Mouse (Mus musculus): ENCODE results near the gene Rgs2. TPM values are rescaled to one million over a fixed set of nuclear protein-coding genes. Genes with fewer than 3 reads are reported as not detected.
A peak's percentile ranks its signal among the peaks of the same experiment; 100 is the strongest.

Gene Rgs2
- 102 and 111 TPM in 2 replicates for polyA plus RNA-seq (2015; fragmentation: Nextera tagmentation; extraction: Ambion mirVana)

- WGBS = under 1% methylated on average over 57 of the region's 57 CpGs
- Histone ChIP-seq H3K27me3 (no peaks in the 10 kb centered on the region), H3K4me1 (replicated peaks) (peaks cover 21% of the 10 kb centered on the region), H3K27ac (replicated peaks) (peak within 1 kb of the TSS; percentile 92), H3K4me3 (peak within 1 kb of the TSS; percentile 88), H3K36me3 (peaks cover 16% of the 10 kb centered on the region), H3K9me3 (no peaks in the 10 kb centered on the region), H3K9ac (peak within 1 kb of the TSS; percentile 86), H3K4me2 (peak within 1 kb of the TSS; percentile 95)
- peak; percentile 99 for ATAC-seq (ENCODE audit: low FRiP score, low read depth)
Observed at GRCm38 (mm10) chr1:144003904-144004740, at the start of gene Rgs2. Gene Rgs2 (minus strand): TSS chr1:144004161.

- ATAC-seq (ENCODE audit: low FRiP score, low read depth) = no peak
- Histone ChIP-seq H3K9me3 (no peaks in the 10 kb centered on the region), H3K27ac (replicated peaks) (no peak overlapping the region), H3K4me3 (no peak overlapping the region), H3K27me3 (no peaks in the 10 kb centered on the region), H3K4me2 (no peak overlapping the region), H3K9ac (no peak overlapping the region), H3K36me3 (no peaks in the 10 kb centered on the region), H3K4me1 (replicated peaks) (no peaks in the 10 kb centered on the region)
- 87% methylated on average over 4 of the region's 4 CpGs for WGBS
Observed at GRCm38 (mm10) chr1:144053401-144053800, 49.4 kb upstream of the Rgs2 start.

GRCm38 (mm10) chr1:144041826-144042225, 37.9 kb upstream of the Rgs2 start:
- no peak for ATAC-seq (ENCODE audit: low FRiP score, low read depth)
- H3K4me1 ChIP-seq (replicated peaks) = no peaks in the 10 kb centered on the region
- no peaks in the 10 kb centered on the region for H3K9me3 ChIP-seq
- no peak overlapping the region for H3K27ac ChIP-seq (replicated peaks)
- H3K27me3 ChIP-seq = no peaks in the 10 kb centered on the region
- H3K36me3 ChIP-seq = no peaks in the 10 kb centered on the region
- H3K9ac ChIP-seq = no peak overlapping the region
- no peak overlapping the region for H3K4me2 ChIP-seq
- H3K4me3 ChIP-seq = no peak overlapping the region
- 96% methylated on average over 2 of the region's 2 CpGs for WGBS

- H3K9ac ChIP-seq = no peak overlapping the region
- no peaks in the 10 kb centered on the region for H3K9me3 ChIP-seq
- H3K4me1 ChIP-seq (replicated peaks) = no peaks in the 10 kb centered on the region
- no peak overlapping the region for H3K27ac ChIP-seq (replicated peaks)
- no peaks in the 10 kb centered on the region for H3K36me3 ChIP-seq
- H3K27me3 ChIP-seq = no peaks in the 10 kb centered on the region
- no peak overlapping the region for H3K4me3 ChIP-seq
- ATAC-seq (ENCODE audit: low FRiP score, low read depth) = no peak
- H3K4me2 ChIP-seq = no peak overlapping the region
- WGBS = 93% methylated on average over 1 of the region's 1 CpGs
Observed at GRCm38 (mm10) chr1:144033498-144033897, 29.5 kb upstream of the Rgs2 start.

- ATAC-seq (ENCODE audit: low FRiP score, low read depth) = no peak
Observed at GRCm38 (mm10) chr1:144030499-144030898, 26.5 kb upstream of the Rgs2 start.

GRCm38 (mm10) chr1:144029679-144030078, 25.7 kb upstream of the Rgs2 start:
- no peak overlapping the region for H3K4me3 ChIP-seq
- no peak overlapping the region for H3K27ac ChIP-seq (replicated peaks)
- no peaks in the 10 kb centered on the region for H3K27me3 ChIP-seq
- WGBS = 93% methylated on average over 10 of the region's 10 CpGs
- no peaks in the 10 kb centered on the region for H3K36me3 ChIP-seq
- no peaks in the 10 kb centered on the region for H3K9me3 ChIP-seq
- no peak for ATAC-seq (ENCODE audit: low FRiP score, low read depth)
- no peak overlapping the region for H3K4me2 ChIP-seq
- H3K4me1 ChIP-seq (replicated peaks) = no peaks in the 10 kb centered on the region
- H3K9ac ChIP-seq = no peak overlapping the region

More at GRCm38 (mm10) chr1:144030499-144030898, 26.5 kb upstream of the Rgs2 start:
- Histone ChIP-seq H3K4me2 (no peak overlapping the region), H3K36me3 (no peaks in the 10 kb centered on the region), H3K4me1 (replicated peaks) (no peaks in the 10 kb centered on the region), H3K9ac (no peak overlapping the region), H3K4me3 (no peak overlapping the region), H3K9me3 (no peaks in the 10 kb centered on the region), H3K27ac (replicated peaks) (no peak overlapping the region), H3K27me3 (no peaks in the 10 kb centered on the region)
- 38% methylated on average over 6 of the region's 6 CpGs for WGBS

- Histone ChIP-seq H3K36me3 (no peaks in the 10 kb centered on the region), H3K4me1 (replicated peaks) (no peaks in the 10 kb centered on the region), H3K27ac (replicated peaks) (no peak overlapping the region), H3K27me3 (no peaks in the 10 kb centered on the region), H3K9me3 (no peaks in the 10 kb centered on the region), H3K4me2 (no peak overlapping the region), H3K4me3 (no peak overlapping the region), H3K9ac (no peak overlapping the region)
- WGBS = 60% methylated on average over 7 of the region's 7 CpGs
- ATAC-seq (ENCODE audit: low FRiP score, low read depth) = no peak
Observed at GRCm38 (mm10) chr1:144018417-144018958, 14.5 kb upstream of the Rgs2 start.

GRCm38 (mm10) chr1:144013913-144014312, 10.0 kb upstream of the Rgs2 start:
- Histone ChIP-seq H3K4me3 (no peak overlapping the region), H3K4me2 (no peak overlapping the region), H3K9ac (no peak overlapping the region), H3K9me3 (no peaks in the 10 kb centered on the region), H3K4me1 (replicated peaks) (no peaks in the 10 kb centered on the region), H3K27ac (replicated peaks) (no peak overlapping the region), H3K36me3 (no peaks in the 10 kb centered on the region), H3K27me3 (no peaks in the 10 kb centered on the region)
- ATAC-seq (ENCODE audit: low FRiP score, low read depth) = no peak

GRCm38 (mm10) chr1:144007341-144007740, 3.4 kb upstream of the Rgs2 start:
- 76% methylated on average over 6 of the region's 6 CpGs for WGBS
- no peaks in the 10 kb centered on the region for H3K9me3 ChIP-seq
- H3K9ac ChIP-seq = no peak overlapping the region
- H3K27me3 ChIP-seq = no peaks in the 10 kb centered on the region
- H3K4me2 ChIP-seq = no peak overlapping the region
- H3K4me1 ChIP-seq (replicated peaks) = peaks cover 15% of the 10 kb centered on the region
- no peaks in the 10 kb centered on the region for H3K36me3 ChIP-seq
- H3K4me3 ChIP-seq = no peak overlapping the region
- no peak for ATAC-seq (ENCODE audit: low FRiP score, low read depth)
- no peak overlapping the region for H3K27ac ChIP-seq (replicated peaks)

GRCm38 (mm10) chr1:144006542-144006941, 2.6 kb upstream of the Rgs2 start:
- Histone ChIP-seq H3K27me3 (no peaks in the 10 kb centered on the region), H3K36me3 (peaks cover 7% of the 10 kb centered on the region), H3K4me3 (peak overlapping the region; percentile 17), H3K4me2 (peak overlapping the region; percentile 45), H3K4me1 (replicated peaks) (peaks cover 21% of the 10 kb centered on the region), H3K27ac (replicated peaks) (peak overlapping the region; percentile 21; the same call in 1 of the 2 replicates), H3K9ac (no peak overlapping the region), H3K9me3 (no peaks in the 10 kb centered on the region)
- under 1% methylated on average over 8 of the region's 8 CpGs for WGBS
- no peak for ATAC-seq (ENCODE audit: low FRiP score, low read depth)

- Histone ChIP-seq H3K4me1 (replicated peaks) (peaks cover 21% of the 10 kb centered on the region), H3K27me3 (no peaks in the 10 kb centered on the region), H3K4me2 (no peak overlapping the region), H3K9me3 (no peaks in the 10 kb centered on the region), H3K9ac (no peak overlapping the region), H3K4me3 (no peak overlapping the region), H3K36me3 (peaks cover 16% of the 10 kb centered on the region), H3K27ac (replicated peaks) (no peak overlapping the region)
- no peak for ATAC-seq (ENCODE audit: low FRiP score, low read depth)
Observed at GRCm38 (mm10) chr1:144005648-144006047, 1.7 kb upstream of the Rgs2 start.

GRCm38 (mm10) chr1:144004741-144005140, 780 bp upstream of the Rgs2 start:
- Histone ChIP-seq H3K36me3 (peaks cover 16% of the 10 kb centered on the region), H3K9me3 (no peaks in the 10 kb centered on the region), H3K27ac (replicated peaks) (peak overlapping the region; percentile 92), H3K4me2 (peak overlapping the region; percentile 95), H3K4me1 (replicated peaks) (peaks cover 21% of the 10 kb centered on the region), H3K9ac (peak overlapping the region; percentile 62), H3K4me3 (peak overlapping the region; percentile 88), H3K27me3 (no peaks in the 10 kb centered on the region)
- no peak for ATAC-seq (ENCODE audit: low FRiP score, low read depth)
- WGBS = under 1% methylated on average over 9 of the region's 9 CpGs
